ENCODE assay signal across 14 mouse cellular contexts in the genomic region with DNA sequence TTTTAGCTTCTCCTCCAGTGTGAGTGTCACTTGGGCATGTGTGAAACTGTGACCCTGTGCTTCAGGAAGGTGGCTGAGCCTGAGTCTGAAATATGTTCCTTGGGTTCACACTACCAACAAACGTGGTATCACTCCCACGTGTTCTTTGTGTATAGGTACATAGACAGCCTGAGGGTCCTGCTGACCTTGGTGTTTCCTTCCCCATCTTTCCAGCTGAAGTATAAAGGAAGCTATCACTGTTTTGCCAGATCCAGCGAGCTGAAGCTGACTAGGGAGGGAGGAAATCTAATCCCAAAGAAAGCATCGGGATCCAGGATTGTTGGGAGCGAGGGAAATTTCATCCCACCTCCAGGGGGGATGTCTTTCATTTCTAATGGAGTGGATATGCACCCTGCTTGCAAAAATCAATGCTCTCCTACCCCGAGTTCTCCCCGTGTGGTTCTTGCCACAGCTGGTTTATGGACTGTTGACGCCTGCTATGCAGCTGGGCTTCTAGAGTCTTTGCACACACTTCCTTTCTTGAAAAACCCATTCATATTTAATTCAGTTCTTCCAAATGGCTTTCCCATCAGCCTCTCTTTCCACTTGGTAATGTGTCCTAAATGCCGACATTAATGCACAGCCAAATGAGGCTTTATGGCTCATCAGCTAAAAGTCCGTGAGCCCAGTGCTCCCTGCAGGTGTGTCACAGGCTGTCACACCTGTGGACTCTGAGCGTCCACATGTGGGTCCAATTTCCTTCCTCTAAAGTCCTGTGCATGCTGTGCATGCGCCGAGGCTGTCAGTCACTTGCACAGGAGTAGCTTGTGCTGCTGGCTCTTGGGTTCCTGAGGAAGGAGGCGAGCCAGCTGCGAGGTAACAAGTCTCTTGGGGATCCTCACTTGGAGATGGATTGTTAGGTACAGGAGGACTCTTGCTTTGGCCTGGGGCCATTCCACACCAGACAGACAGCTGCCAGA. TPM values are rescaled to one million over a fixed set of nuclear protein-coding genes. Genes with fewer than 3 reads are reported as not detected.
DNase-seq lines count a peak whose midpoint lies in the region; ATAC-seq and TF ChIP-seq lines count a peak whose summit lies in the region.
"Had no signal": no experiment of that assay in that cellular context is flagged by ENCODE, and none has a peak within 500 bp of the region (broad histone marks: within the 10 kb centered on the region; RNA-seq: fewer than 3 reads in every experiment).

No protein-coding gene starts in this region.

- H3K9me3 ChIP-seq in forebrain, embryonic 13.5 days (replicated peaks): no peaks in the 10 kb centered on the region
- H3K9me3 ChIP-seq in forebrain, embryonic 11.5 days (ENCODE audit: control insufficient read depth, low read length): peaks cover 3% of the 10 kb centered on the region; the same call in 1 of the 2 replicates
- no peaks in the 10 kb centered on the region for H3K9me3 ChIP-seq in kidney, postnatal 0 days (replicated peaks; ENCODE audit: low read length)
- H3K9me3 ChIP-seq in midbrain, postnatal 0 days (ENCODE audit: low read length): no peaks in the 10 kb centered on the region
- H3K9me3 ChIP-seq in midbrain, embryonic 15.5 days: no peaks in the 10 kb centered on the region

- H3K27ac ChIP-seq in forebrain, embryonic 13.5 days: no peak overlapping the region
- no peak overlapping the region for H3K27ac ChIP-seq in forebrain, embryonic 11.5 days (ENCODE audit: low read depth, low read length)
- H3K27ac ChIP-seq in kidney, postnatal 0 days: no peak overlapping the region
- H3K27ac ChIP-seq in midbrain, postnatal 0 days (ENCODE audit: low read depth, low read length): no peak overlapping the region
- H3K27ac ChIP-seq in midbrain, embryonic 15.5 days: no peak overlapping the region
- H3K27ac ChIP-seq: heart, adult 2 months; liver, embryonic 14.5 days had no signal

- H3K4me2 ChIP-seq in forebrain, embryonic 13.5 days: no peak overlapping the region
- H3K4me2 ChIP-seq in forebrain, embryonic 11.5 days (ENCODE audit: low read depth, low read length, severe bottlenecking): no peak overlapping the region
- H3K4me2 ChIP-seq in kidney, postnatal 0 days (ENCODE audit: low read length): no peak overlapping the region
- H3K4me2 ChIP-seq in midbrain, postnatal 0 days (ENCODE audit: low read depth, low read length, poor library complexity, severe bottlenecking): no peak overlapping the region
- H3K4me2 ChIP-seq in midbrain, embryonic 15.5 days: no peak overlapping the region
- H3K4me2 ChIP-seq: midbrain, embryonic 11.5 days had no signal

- 0 out of 2 replicates have a peak, but pooled peaks have one; percentile 7 for TF ChIP-seq CTCF in kidney, postnatal 0 days (IDR thresholded peaks at IDR 0.05; ENCODE audit: low read depth)
- no peak for TF ChIP-seq CTCF in midbrain, postnatal 0 days (IDR thresholded peaks at IDR 0.05)

- no peaks in the 10 kb centered on the region for H3K4me1 ChIP-seq in forebrain, embryonic 13.5 days
- H3K4me1 ChIP-seq in forebrain, embryonic 11.5 days (replicated peaks; ENCODE audit: control insufficient read depth, insufficient read depth, low read length): no peaks in the 10 kb centered on the region
- H3K4me1 ChIP-seq in kidney, postnatal 0 days (replicated peaks; ENCODE audit: insufficient read depth, low read length): no peaks in the 10 kb centered on the region
- H3K4me1 ChIP-seq in midbrain, postnatal 0 days (ENCODE audit: insufficient read depth, low read length): no peaks in the 10 kb centered on the region
- H3K4me1 ChIP-seq in midbrain, embryonic 15.5 days: no peaks in the 10 kb centered on the region; the same call in 1 of the 2 replicates

- no peak overlapping the region for H3K9ac ChIP-seq in forebrain, embryonic 13.5 days
- no peak overlapping the region for H3K9ac ChIP-seq in forebrain, embryonic 11.5 days (ENCODE audit: low read length)
- H3K9ac ChIP-seq in kidney, postnatal 0 days (ENCODE audit: low read depth, low read length): no peak overlapping the region
- no peak overlapping the region for H3K9ac ChIP-seq in midbrain, postnatal 0 days (replicated peaks; ENCODE audit: low read length, poor library complexity, severe bottlenecking)
- no peak overlapping the region for H3K9ac ChIP-seq in midbrain, embryonic 15.5 days
- H3K9ac ChIP-seq: liver, embryonic 14.5 days had no signal

- WGBS in forebrain, embryonic 13.5 days: 68% methylated on average over 15 of the region's 15 CpGs
- 74% methylated on average over 15 of the region's 15 CpGs for WGBS in forebrain, embryonic 11.5 days
- 31% methylated on average over 15 of the region's 15 CpGs for WGBS in kidney, postnatal 0 days
- 62% methylated on average over 15 of the region's 15 CpGs for whole genome bisulfite sequencing in midbrain, postnatal 0 days
- 63% methylated on average over 15 of the region's 15 CpGs for WGBS in midbrain, embryonic 15.5 days

- ATAC-seq in forebrain, embryonic 13.5 days: peak; percentile 55; the same call in 1 of the 2 replicates
- ATAC-seq in forebrain, embryonic 11.5 days (replicated peaks; ENCODE audit: low FRiP score): no peak
- ATAC-seq in kidney, postnatal 0 days (replicated peaks; ENCODE audit: low FRiP score, low read depth): peak; percentile 64
- no peak for ATAC-seq in midbrain, postnatal 0 days (ENCODE audit: low FRiP score)
- no peak; the same call in 1 of the 2 replicates for ATAC-seq in midbrain, embryonic 15.5 days (replicated peaks)

- no peak overlapping the region for H3K4me3 ChIP-seq in forebrain, embryonic 13.5 days
- no peak overlapping the region for H3K4me3 ChIP-seq in forebrain, embryonic 11.5 days (ENCODE audit: low read depth, low read length)
- H3K4me3 ChIP-seq in kidney, postnatal 0 days (replicated peaks; ENCODE audit: low read depth, low read length): no peak overlapping the region
- H3K4me3 ChIP-seq in midbrain, postnatal 0 days (ENCODE audit: low read depth, low read length): no peak overlapping the region
- no peak overlapping the region for H3K4me3 ChIP-seq in midbrain, embryonic 15.5 days
- H3K4me3 ChIP-seq: heart, adult 2 months had no signal

- H3K36me3 ChIP-seq in forebrain, embryonic 13.5 days (ENCODE audit: poor library complexity, severe bottlenecking): no peaks in the 10 kb centered on the region
- H3K36me3 ChIP-seq in forebrain, embryonic 11.5 days (ENCODE audit: control insufficient read depth, insufficient read depth, low read length): no peaks in the 10 kb centered on the region
- H3K36me3 ChIP-seq in kidney, postnatal 0 days (ENCODE audit: insufficient read depth, low read length): no peaks in the 10 kb centered on the region
- H3K36me3 ChIP-seq in midbrain, postnatal 0 days (ENCODE audit: insufficient read depth, low read length): no peaks in the 10 kb centered on the region
- no peaks in the 10 kb centered on the region for H3K36me3 ChIP-seq in midbrain, embryonic 15.5 days (replicated peaks)

- no peak for DNase-seq in forebrain, embryonic 11.5 days (ENCODE audit: low spot score)
- DNase-seq in kidney, postnatal 0 days (ENCODE audit: low spot score): peak; percentile 86
- DNase-seq in kidney, postnatal 36 days: no peak
- DNase-seq in forelimb bud, embryonic 11.5 days (ENCODE audit: low read depth, low spot score): peak; percentile 76
- DNase-seq in lung, postnatal 10 days: peak; percentile 53
- no peak for DNase-seq in midbrain, postnatal 0 days (ENCODE audit: low spot score)
- DNase-seq: adrenal gland, adult 2 months; cerebellum, adult 9-11 months; heart, adult 2 months; thymus, adult 2 months had no signal

- no peaks in the 10 kb centered on the region for H3K27me3 ChIP-seq in forebrain, embryonic 13.5 days
- no peaks in the 10 kb centered on the region for H3K27me3 ChIP-seq in forebrain, embryonic 11.5 days (ENCODE audit: control insufficient read depth, insufficient read depth, low read length)
- H3K27me3 ChIP-seq in kidney, postnatal 0 days (ENCODE audit: insufficient read depth, low read length): no peaks in the 10 kb centered on the region
- no peaks in the 10 kb centered on the region for H3K27me3 ChIP-seq in midbrain, postnatal 0 days (ENCODE audit: insufficient read depth, low read length)
- no peaks in the 10 kb centered on the region for H3K27me3 ChIP-seq in midbrain, embryonic 15.5 days (replicated peaks)

RNA-seq across cellular contexts. Expression of a gene that starts 44.2 kb away (rescaled TPM):
- polyA plus RNA-seq in forebrain, embryonic 13.5 days (2015; fragmentation: Nextera tagmentation; extraction: Ambion mirVana): 0.19 and 0.53 TPM in 2 replicates
- polyA plus RNA-seq in forebrain, embryonic 11.5 days (2014; fragmentation: Nextera tagmentation; extraction: Ambion mirVana): 0.99 and 1.2 TPM in 2 replicates
- polyA plus RNA-seq in kidney, postnatal 0 days (2015; fragmentation: Nextera tagmentation; extraction: Ambion mirVana): 0.83 and 0.96 TPM in 2 replicates
- 0.44 and 0.61 TPM in 2 replicates for total RNA-seq in midbrain, postnatal 0 days (2014; rRNA removed)
- 0.47 and 0.61 TPM in 2 replicates for polyA plus RNA-seq in midbrain, postnatal 0 days (2015; fragmentation: Nextera tagmentation; extraction: Ambion mirVana)
- polyA plus RNA-seq in midbrain, embryonic 15.5 days (2015; fragmentation: Nextera tagmentation; extraction: Ambion mirVana): 0.11 and 0.74 TPM in 2 replicates

Comparison
In these comparisons a context has a peak if more than half of its experiments do, and no peak if none do; other contexts are left out.
1. ATAC-seq: peak in forebrain, embryonic 13.5 days (single experiment) and kidney, postnatal 0 days (single experiment); none in forebrain, embryonic 11.5 days (single experiment), midbrain, postnatal 0 days (single experiment) and midbrain, embryonic 15.5 days (single experiment).
2. DNase-seq: peak in kidney, postnatal 0 days (single experiment), forelimb bud, embryonic 11.5 days (single experiment) and lung, postnatal 10 days (single experiment); none in forebrain, embryonic 11.5 days (single experiment), kidney, postnatal 36 days (0 of 2) and midbrain, postnatal 0 days (single experiment).